ENCODE assay signal across 8 mouse cellular contexts in genomic region chr3:88950576-88951326, GRCm38 (mm10). TPM values are rescaled to one million over a fixed set of nuclear protein-coding genes. Genes with fewer than 3 reads are reported as not detected.
DNase-seq lines count a peak whose midpoint lies in the region; ATAC-seq and TF ChIP-seq lines count a peak whose summit lies in the region.

TSS of gene Ash1l (plus strand) at chr3:88950622.
TSS of gene Dap3 (minus strand) at chr3:88951181.

- peak; percentile 80 for ATAC-seq in forebrain, embryonic 14.5 days
- peak; percentile 72 for ATAC-seq in liver, postnatal 0 days
- ATAC-seq in neural tube, embryonic 13.5 days (ENCODE audit: low read depth): peak; percentile 86

- intact Hi-C loops in heart, postnatal 10 days (cut with DNase I): no loop called here

- peak within 1 kb of the TSS; percentile 90 for H3K4me3 ChIP-seq in forebrain, embryonic 14.5 days (ENCODE audit: low read depth, low read length)
- H3K4me3 ChIP-seq in liver, postnatal 0 days (ENCODE audit: low read depth, low read length): peak within 1 kb of the TSS; percentile 91
- H3K4me3 ChIP-seq in neural tube, embryonic 13.5 days: peak within 1 kb of the TSS; percentile 79

- H3K27ac ChIP-seq in forebrain, embryonic 14.5 days (ENCODE audit: low read depth, low read length): peak within 1 kb of the TSS; percentile 99
- H3K27ac ChIP-seq in liver, postnatal 0 days (ENCODE audit: low read depth): peak within 1 kb of the TSS; percentile 99
- H3K27ac ChIP-seq in neural tube, embryonic 13.5 days (replicated peaks): peak within 1 kb of the TSS; percentile 99

- no peaks in the 10 kb centered on the region for H3K36me3 ChIP-seq in forebrain, embryonic 14.5 days (ENCODE audit: control insufficient read depth, insufficient read depth, low read length)
- no peaks in the 10 kb centered on the region for H3K36me3 ChIP-seq in liver, postnatal 0 days (replicated peaks; ENCODE audit: insufficient read depth, low read length)
- no peaks in the 10 kb centered on the region for H3K36me3 ChIP-seq in neural tube, embryonic 13.5 days

- peak within 1 kb of the TSS; percentile 94 for H3K9ac ChIP-seq in forebrain, embryonic 14.5 days (ENCODE audit: low read length)
- H3K9ac ChIP-seq in liver, postnatal 0 days (replicated peaks): peak within 1 kb of the TSS; percentile 97
- H3K9ac ChIP-seq in neural tube, embryonic 13.5 days: peak within 1 kb of the TSS; percentile 93

- no peaks in the 10 kb centered on the region for H3K27me3 ChIP-seq in forebrain, embryonic 14.5 days (replicated peaks; ENCODE audit: control insufficient read depth, insufficient read depth, low read length)
- H3K27me3 ChIP-seq in liver, postnatal 0 days (ENCODE audit: insufficient read depth, low read length): no peaks in the 10 kb centered on the region
- H3K27me3 ChIP-seq in neural tube, embryonic 13.5 days: no peaks in the 10 kb centered on the region

- H3K4me1 ChIP-seq in forebrain, embryonic 14.5 days (ENCODE audit: control insufficient read depth, insufficient read depth, low read length): peaks cover 12% of the 10 kb centered on the region
- peaks cover 30% of the 10 kb centered on the region for H3K4me1 ChIP-seq in liver, postnatal 0 days (ENCODE audit: insufficient read depth)
- peaks cover 47% of the 10 kb centered on the region for H3K4me1 ChIP-seq in neural tube, embryonic 13.5 days (replicated peaks)

- H3K4me2 ChIP-seq in forebrain, embryonic 14.5 days (ENCODE audit: low read length): peak within 1 kb of the TSS; percentile 57
- peak within 1 kb of the TSS; percentile 77 for H3K4me2 ChIP-seq in liver, postnatal 0 days (ENCODE audit: low read depth, low read length)
- peak within 1 kb of the TSS; percentile 87 for H3K4me2 ChIP-seq in neural tube, embryonic 13.5 days

- peak; percentile 58 for TF ChIP-seq CTCF in liver, postnatal 0 days (IDR thresholded peaks at IDR 0.05; ENCODE audit: low read depth)

- peak; percentile 86 for DNase-seq in ES-CJ7 (ENCODE audit: low read depth, low spot score)
- DNase-seq in c-Kit-positive CD71-negative TER-119-negative erythroid progenitor cells, embryonic 14.5 days (ENCODE audit: low read depth): peak; percentile 67
- peak; percentile 80 for DNase-seq in forebrain, embryonic 14.5 days (ENCODE audit: low spot score)
- DNase-seq in heart, postnatal 10 days: peak; percentile 85 to 89
- DNase-seq in kidney, postnatal 4 days: peak; percentile 80 to 89
- DNase-seq in liver, postnatal 0 days: peak; percentile 85
- DNase-seq in thymus, adult 18-20 months: peak; percentile 65 to 76

- H3K9me3 ChIP-seq in forebrain, embryonic 14.5 days (replicated peaks; ENCODE audit: control insufficient read depth, low read length): no peaks in the 10 kb centered on the region
- no peaks in the 10 kb centered on the region for H3K9me3 ChIP-seq in liver, postnatal 0 days (ENCODE audit: low read length)
- H3K9me3 ChIP-seq in neural tube, embryonic 13.5 days: no peaks in the 10 kb centered on the region

- WGBS in forebrain, embryonic 14.5 days: 0% methylated on average over 35 of the region's 64 CpGs
- WGBS in liver, postnatal 0 days (ENCODE audit: insufficient replicate concordance): under 1% methylated on average over 31 of the region's 64 CpGs
- WGBS in neural tube, embryonic 13.5 days: under 1% methylated on average over 39 of the region's 64 CpGs

- no peak for TF ChIP-seq EP300 in liver, postnatal 0 days (IDR thresholded peaks at IDR 0.05; ENCODE audit: low read depth)

RNA-seq across cellular contexts. Expression of gene Ash1l, which starts in this region (rescaled TPM):
- polyA plus RNA-seq in forebrain, embryonic 14.5 days (2014; fragmentation: Nextera tagmentation; extraction: Ambion mirVana): 13.6 and 18.1 TPM in 2 replicates
- 10 to 100 TPM; 45.4 to 46.0 TPM for total RNA-seq in heart, postnatal 10 days (2021)
- 3.7 and 4.1 TPM in 2 replicates for polyA plus RNA-seq in liver, postnatal 0 days (2015; fragmentation: Nextera tagmentation; extraction: Ambion mirVana)
- polyA plus RNA-seq in neural tube, embryonic 13.5 days (2015; fragmentation: Nextera tagmentation; extraction: Ambion mirVana): 19.1 and 20.6 TPM in 2 replicates

RNA-seq across cellular contexts. Expression of gene Dap3, which starts in this region (rescaled TPM):
- polyA plus RNA-seq in forebrain, embryonic 14.5 days (2014; fragmentation: Nextera tagmentation; extraction: Ambion mirVana): 147 and 159 TPM in 2 replicates
- 100 to 1,000 TPM; 105 to 114 TPM for total RNA-seq in heart, postnatal 10 days (2021)
- 59.1 and 60.9 TPM in 2 replicates for polyA plus RNA-seq in liver, postnatal 0 days (2015; fragmentation: Nextera tagmentation; extraction: Ambion mirVana)
- polyA plus RNA-seq in neural tube, embryonic 13.5 days (2015; fragmentation: Nextera tagmentation; extraction: Ambion mirVana): 145 and 152 TPM in 2 replicates

Comparison
In these comparisons a context has a peak if more than half of its experiments do, and no peak if none do; other contexts are left out.
1. Peak in every context shown above with its lines: DNase-seq, ATAC-seq, H3K4me3 ChIP-seq and H3K27ac ChIP-seq.